Mouse (Mus musculus) liver, embryonic 15.5 days (tissue): Measurements from ENCODE around the gene Fmnl3. TPM values are rescaled to one million over a fixed set of nuclear protein-coding genes. Genes with fewer than 3 reads are reported as not detected.

Source experiments
- ATAC-seq: fragments of 200-750 bp; cut with Nextera tagmentation; 2 replicates; pipeline ENCODE4 v1.8.0; 2017; ENCODE audit warnings: moderate number of reproducible peaks, mild to moderate bottlenecking, moderate library complexity; ENCODE audit not compliant: insufficient read depth
- H3K27ac ChIP-seq: fragments of 300-500 bp; sonication (generic); replicated peaks from 2 replicates; pipeline ENCODE4 v1.5.1; 2015; ENCODE audit warnings: mild to moderate bottlenecking, inconsistent platforms
- H3K27me3 ChIP-seq: fragments of 300-500 bp; sonication (generic); 2 replicates; pipeline ENCODE4 v1.6.1; 2015; ENCODE audit warnings: mild to moderate bottlenecking, inconsistent platforms
- H3K36me3 ChIP-seq: fragments of 300-500 bp; sonication (generic); replicated peaks from 2 replicates; pipeline ENCODE4 v1.6.1; 2015; ENCODE audit warnings: moderate library complexity, mild to moderate bottlenecking, inconsistent platforms
- H3K4me1 ChIP-seq: fragments of 300-500 bp; sonication (generic); replicated peaks from 2 replicates; pipeline ENCODE4 v1.6.1; 2015; ENCODE audit warnings: inconsistent platforms
- H3K4me2 ChIP-seq: fragments of 300-500 bp; sonication (generic); 2 replicates; pipeline ENCODE4 v1.6.1; 2015; ENCODE audit warnings: moderate library complexity, mild to moderate bottlenecking, inconsistent platforms
- H3K4me3 ChIP-seq: fragments of 300-500 bp; sonication (generic); replicated peaks from 2 replicates; pipeline ENCODE4 v1.5.1; 2015; ENCODE audit warnings: mild to moderate bottlenecking, inconsistent platforms
- H3K9ac ChIP-seq: fragments of 300-500 bp; sonication (generic); 2 replicates; pipeline ENCODE4 v1.6.1; 2015; ENCODE audit warnings: moderate library complexity, mild to moderate bottlenecking, inconsistent platforms
- H3K9me3 ChIP-seq: fragments of 300-500 bp; sonication (generic); replicated peaks from 2 replicates; pipeline ENCODE4 v1.6.1; 2016; ENCODE audit warnings: inconsistent platforms
- WGBS: fragments of 180-500 bp; shearing (Covaris S2); methylation state at CpG from one replicate; pipeline ENCODE4 v1.1.7; 2015; ENCODE audit warnings: mixed read lengths; ENCODE audit not compliant: insufficient replicate concordance; 5-methylcytosine and 5-hydroxymethylcytosine counted together
- polyA plus RNA-seq: library from polyadenylated mRNA; unstranded; fragments of >200 nt; fragmentation: Nextera tagmentation; extraction: Ambion mirVana; gene quantifications from 2 replicates; pipeline ENCODE4 v1.2.1, GENCODE M21; 2015

The Fmnl3 gene
- polyA plus RNA-seq, 1 experiment from 2014 or later: 3.5 TPM

DNA sequence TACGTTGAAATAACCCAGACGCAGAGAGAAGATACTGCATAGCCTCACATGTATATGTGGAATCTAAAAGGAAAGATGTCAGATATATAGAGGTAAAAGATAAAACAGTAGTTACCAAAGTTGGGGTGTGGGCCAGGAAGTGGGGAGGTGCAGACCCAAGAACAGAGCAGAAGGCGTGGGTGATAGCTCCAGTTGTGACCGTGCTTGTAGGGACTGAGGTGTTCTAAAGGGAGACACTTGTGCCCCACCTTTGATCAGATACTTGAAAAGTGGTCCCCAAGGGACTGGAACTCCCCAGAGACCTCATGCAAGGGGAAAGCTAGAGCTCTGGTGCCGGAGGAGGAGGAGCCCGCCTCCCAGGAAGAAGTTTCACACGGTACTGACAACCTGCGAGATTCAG, 94.2 kb downstream of the Fmnl3 start:
- no peak for ATAC-seq
- no peaks in the 10 kb centered on the region for H3K9me3 ChIP-seq
- no peak overlapping the region for H3K4me2 ChIP-seq
- H3K36me3 ChIP-seq: no peaks in the 10 kb centered on the region
- H3K4me1 ChIP-seq: no peaks in the 10 kb centered on the region
- H3K27me3 ChIP-seq: peaks cover 6% of the 10 kb centered on the region
- no peak overlapping the region for H3K9ac ChIP-seq
- no peak overlapping the region for H3K27ac ChIP-seq
- H3K4me3 ChIP-seq: no peak overlapping the region
- WGBS: 65% methylated on average over 8 of the region's 8 CpGs

Other genes with a start within 250 kb of the Fmnl3 start
- gene Spats2, start 244.6 kb downstream of the Fmnl3 start, polyA plus RNA-seq: 6.7 and 7.7 TPM in 2 replicates
- 0.12 and 0.30 TPM in 2 replicates for gene Kcnh3, start 145.6 kb downstream of the Fmnl3 start, polyA plus RNA-seq
- gene Mcrs1, start 118.5 kb downstream of the Fmnl3 start, polyA plus RNA-seq: 42.8 and 46.2 TPM in 2 replicates
- gene Prpf40b, start 75.4 kb downstream of the Fmnl3 start, polyA plus RNA-seq: 6.6 and 8.8 TPM in 2 replicates
- not detected in 2 replicates for gene Fam186b, start 74.6 kb downstream of the Fmnl3 start, polyA plus RNA-seq
- 278 and 304 TPM in 2 replicates for gene Tmbim6, start 22.4 kb upstream of the Fmnl3 start, polyA plus RNA-seq
- 0.92 and 1.3 TPM in 2 replicates for gene Nckap5l, start 87.3 kb upstream of the Fmnl3 start, polyA plus RNA-seq
- 5.2 and 5.3 TPM in 2 replicates for gene Bcdin3d, start 104.2 kb upstream of the Fmnl3 start, polyA plus RNA-seq
- gene Faim2, start 157.7 kb upstream of the Fmnl3 start, polyA plus RNA-seq: 0.05 and 0.13 TPM in 2 replicates
- not detected in 2 replicates for gene Aqp2, start 208.6 kb upstream of the Fmnl3 start, polyA plus RNA-seq
- 0.06 TPM in 1 of 2 replicates, not detected in the other for gene Aqp5, start 220.3 kb upstream of the Fmnl3 start, polyA plus RNA-seq
- not detected in 2 replicates for gene Aqp6, start 230.9 kb upstream of the Fmnl3 start, polyA plus RNA-seq